Mouse (Mus musculus): ENCODE data around the gene Tent4a. TPM values are rescaled to one million over a fixed set of nuclear protein-coding genes. Genes with fewer than 3 reads are reported as not detected.
"Not testable (repeated sequence)": the region's sequence is repeated elsewhere in the genome, so short reads cannot be mapped to it uniquely, and the experiment has no call there.

Tent4a gene
- 1 to 10 TPM; 5.6 to 6.3 TPM for total RNA-seq (2021)
- long read RNA-seq, experiment 1, full-length matches to known transcripts, result 3 of 13 reads
- long read RNA-seq, experiment 1, partial matches to known transcripts, result 0 of 13 reads
- long read RNA-seq, experiment 1, other reads (novel, unspliced or antisense), result 10 of 13 reads
- long read RNA-seq, experiment 2, full-length matches to known transcripts, result 3 of 9 reads
- long read RNA-seq, experiment 2, partial matches to known transcripts, result 1 of 9 reads
- long read RNA-seq, experiment 2, other reads (novel, unspliced or antisense), result 5 of 9 reads

DNA sequence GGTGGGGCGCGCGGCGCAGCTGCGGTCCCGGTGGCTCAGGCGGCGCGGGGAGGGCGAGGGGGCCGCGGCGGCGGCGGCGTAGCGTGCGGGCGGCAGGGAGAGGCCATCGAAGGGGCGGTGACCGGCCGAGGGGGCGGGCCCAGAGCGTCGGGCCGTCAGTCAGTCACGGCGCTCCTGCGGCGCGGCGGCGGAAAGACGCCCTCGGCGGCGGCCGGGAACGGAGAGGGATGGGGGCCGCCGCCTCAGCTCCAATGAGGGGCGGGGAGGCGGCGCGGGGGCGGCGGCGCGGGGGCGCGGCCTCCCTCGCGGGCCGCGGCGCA lies at the start of gene Tent4a:
TSS of gene Tent4a (minus strand) at position 284 of the 320 bp plus-strand sequence.
- DNase-seq (ENCODE audit: low spot score), result no peak

DNA sequence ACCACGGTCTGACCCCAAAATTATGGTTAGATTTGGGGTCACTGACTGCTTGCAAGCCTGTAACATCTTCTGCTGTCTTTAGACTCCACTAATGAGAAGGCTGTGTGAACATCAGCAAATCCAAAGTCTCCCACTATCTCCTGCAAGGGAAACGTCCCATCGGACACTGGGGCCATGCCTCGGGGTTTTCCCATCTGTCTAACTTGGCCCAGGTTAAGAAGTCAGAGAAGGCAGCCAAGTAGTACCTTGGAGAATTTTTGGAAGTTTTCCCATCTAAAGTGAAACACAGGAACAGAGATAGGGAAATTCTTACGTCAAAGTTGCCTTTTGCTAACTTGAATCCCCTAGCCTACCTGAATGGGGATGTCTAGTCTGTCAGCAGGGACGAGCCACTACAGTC lies 49.2 kb upstream of the Tent4a start:
- no peak for DNase-seq (ENCODE audit: low spot score)

DNA sequence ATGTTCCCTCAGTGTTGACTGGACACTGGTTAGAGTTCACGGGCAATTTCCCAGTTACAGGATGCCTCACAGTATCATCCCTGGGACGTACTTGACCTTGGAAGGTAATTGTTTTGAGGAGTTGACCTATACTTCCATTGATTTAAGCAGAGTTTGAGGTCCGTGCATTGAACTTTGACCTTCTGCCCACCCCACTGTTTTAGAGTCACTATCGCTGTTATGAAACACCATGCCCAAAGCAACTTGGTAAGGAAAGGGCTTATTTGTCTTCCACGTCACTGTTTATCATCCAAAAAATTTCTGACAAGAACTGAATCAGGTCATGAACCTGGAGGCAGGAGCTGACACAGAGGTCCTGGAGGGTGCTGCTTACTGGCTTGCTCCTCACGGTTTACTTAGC lies 48.0 kb upstream of the Tent4a start:
- no peak for DNase-seq (ENCODE audit: low spot score)

DNA sequence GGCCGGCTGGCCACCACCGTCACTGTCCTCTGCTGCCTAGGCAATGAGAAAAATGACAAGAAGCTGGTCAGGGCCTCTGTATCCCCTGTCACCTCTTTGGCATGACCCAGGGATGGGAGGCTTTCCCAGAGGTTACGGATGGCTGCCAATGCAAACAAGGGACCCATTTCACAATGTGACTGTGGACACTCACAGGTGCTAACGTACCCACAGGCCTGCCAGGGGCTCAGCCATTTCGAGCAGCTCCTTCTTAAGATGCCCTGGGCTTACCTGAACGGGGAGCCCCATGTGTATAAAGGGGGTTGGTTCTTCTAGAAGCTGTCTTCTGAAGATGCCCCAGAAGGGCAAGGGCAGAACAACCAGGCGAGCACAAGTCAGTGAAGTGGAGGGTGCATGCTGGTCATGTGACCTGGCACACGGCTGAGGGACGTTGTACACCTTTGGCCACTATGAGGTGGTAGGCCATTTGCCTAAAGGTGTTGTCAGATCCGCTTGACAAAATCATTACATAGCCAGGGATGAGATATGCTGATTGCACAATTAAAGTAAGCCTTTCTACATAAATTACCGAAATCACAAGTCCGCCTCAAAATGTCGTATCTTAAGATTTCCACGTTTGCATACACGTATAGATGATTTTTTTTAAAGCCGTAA lies 42.9 kb upstream of the Tent4a start:
- no peak for DNase-seq (ENCODE audit: low spot score)

DNA sequence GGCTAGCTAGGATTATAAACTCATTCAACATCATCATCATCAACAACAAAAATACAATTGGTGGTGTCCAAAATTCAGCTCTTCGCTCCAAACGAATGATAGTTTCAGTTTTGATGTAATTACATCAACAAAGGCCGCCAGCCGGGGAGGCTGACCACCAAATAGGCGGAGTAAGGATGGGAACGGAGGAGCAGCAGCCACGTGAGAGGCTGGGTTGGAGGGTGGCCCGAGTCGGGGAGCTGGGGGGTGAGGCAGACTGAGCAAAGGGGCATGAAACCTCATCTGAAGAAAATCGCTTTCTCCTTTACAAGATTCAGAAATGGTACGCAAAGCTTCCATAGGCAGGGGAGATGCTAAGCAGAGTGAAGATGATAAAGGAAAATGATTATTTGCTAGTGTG lies 42.3 kb upstream of the Tent4a start:
- DNase-seq (ENCODE audit: low spot score), result no peak

DNA sequence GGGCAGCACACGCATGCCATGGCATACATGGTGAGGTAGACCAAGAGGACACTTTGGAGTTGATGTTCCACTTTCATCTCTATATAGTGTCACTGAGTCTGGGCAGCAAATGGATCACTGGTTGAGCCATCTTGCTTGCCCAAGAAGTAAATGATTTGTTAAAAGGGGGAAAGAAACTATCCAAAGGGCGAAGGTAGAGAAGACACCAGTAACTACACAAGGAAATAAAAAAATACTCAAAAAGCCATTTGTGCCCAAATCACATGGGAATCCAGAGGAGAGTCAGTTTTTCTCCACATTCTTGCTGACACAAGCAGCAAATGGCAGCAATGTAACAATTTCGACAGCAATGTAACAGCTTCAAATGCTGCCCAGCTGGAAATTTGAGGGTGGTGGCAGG lies 38.2 kb upstream of the Tent4a start:
- DNase-seq (ENCODE audit: low spot score), result no peak

DNA sequence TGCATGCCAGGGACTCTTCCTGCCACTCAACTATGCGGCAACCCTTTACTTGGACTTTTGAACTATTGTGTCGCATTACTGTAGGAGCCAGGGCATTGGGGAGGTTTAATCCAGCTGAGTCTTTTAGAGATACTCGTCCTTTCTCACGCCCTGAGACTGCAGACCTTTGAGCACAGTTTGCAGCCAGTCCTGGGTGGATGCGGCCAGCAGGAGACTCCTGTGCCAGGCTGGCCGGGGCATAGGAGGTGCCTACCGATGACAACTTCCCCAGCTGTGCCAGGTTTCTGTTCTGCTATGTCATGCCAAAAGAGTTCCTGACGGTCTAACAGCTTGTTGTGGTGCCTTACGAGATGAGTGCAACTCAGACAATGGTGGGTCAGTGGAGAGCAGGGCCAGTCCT lies 34.8 kb upstream of the Tent4a start:
- DNase-seq (ENCODE audit: low spot score), result no peak

DNA sequence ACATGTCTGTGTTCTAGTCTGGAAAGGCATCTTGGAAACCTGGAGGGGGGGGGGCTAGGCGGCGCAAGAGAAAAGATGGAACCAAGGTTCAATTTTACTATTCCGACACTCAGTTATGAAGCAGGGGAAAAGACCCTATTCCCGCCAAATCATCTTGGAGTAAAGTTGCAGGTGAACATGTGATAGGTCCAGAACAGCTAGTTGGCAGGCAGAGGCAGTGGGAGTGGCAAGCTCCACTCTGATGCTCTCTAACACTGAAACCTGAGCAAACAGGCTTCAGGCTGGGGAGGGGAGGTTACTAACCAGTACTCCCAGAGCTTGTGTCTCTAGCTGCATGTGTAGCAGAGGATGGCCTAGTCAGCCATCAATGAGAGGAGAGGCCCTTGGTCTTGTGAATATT lies 31.0 kb upstream of the Tent4a start:
- DNase-seq (ENCODE audit: low spot score), result not testable (repeated sequence)

DNA sequence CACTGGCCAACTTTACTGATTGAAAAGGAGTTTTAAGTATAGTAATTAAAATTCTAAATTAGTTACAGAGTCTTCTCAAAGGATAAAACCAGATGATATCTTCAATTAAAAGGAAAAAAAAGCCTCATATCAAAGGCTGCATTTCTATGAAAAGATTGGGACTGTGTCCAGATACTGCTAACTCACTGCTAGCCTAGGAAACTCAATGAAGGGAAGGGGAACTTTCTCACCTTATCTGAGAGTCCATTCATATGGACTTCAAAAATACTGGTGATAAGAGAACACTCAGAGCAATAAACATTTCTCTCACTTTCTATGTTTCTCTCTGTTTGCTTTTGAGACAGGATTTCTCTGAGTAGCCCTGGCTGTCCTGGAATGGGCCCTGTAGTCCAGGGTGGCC lies 30.2 kb upstream of the Tent4a start:
- no peak for DNase-seq (ENCODE audit: low spot score)

DNA sequence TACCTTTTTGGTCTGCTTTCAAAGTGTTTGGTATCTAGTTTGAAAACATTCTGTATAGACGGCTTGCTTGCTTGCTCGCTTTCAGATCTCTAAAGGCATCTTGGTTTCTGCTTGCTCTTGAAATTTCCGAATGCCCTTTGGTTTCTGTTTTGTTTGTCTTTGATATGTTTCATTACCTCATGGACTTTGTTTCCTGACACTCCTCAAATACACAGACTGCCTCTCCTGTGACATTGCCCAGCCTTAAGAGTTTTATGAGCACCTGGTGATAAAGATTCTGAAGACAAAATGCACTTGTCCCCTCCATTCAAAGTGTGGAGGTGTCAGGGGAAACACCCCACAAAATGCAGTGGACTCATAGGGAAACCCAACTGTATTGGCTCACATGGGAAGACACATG lies 29.5 kb upstream of the Tent4a start:
- DNase-seq (ENCODE audit: low spot score), result no peak

DNA sequence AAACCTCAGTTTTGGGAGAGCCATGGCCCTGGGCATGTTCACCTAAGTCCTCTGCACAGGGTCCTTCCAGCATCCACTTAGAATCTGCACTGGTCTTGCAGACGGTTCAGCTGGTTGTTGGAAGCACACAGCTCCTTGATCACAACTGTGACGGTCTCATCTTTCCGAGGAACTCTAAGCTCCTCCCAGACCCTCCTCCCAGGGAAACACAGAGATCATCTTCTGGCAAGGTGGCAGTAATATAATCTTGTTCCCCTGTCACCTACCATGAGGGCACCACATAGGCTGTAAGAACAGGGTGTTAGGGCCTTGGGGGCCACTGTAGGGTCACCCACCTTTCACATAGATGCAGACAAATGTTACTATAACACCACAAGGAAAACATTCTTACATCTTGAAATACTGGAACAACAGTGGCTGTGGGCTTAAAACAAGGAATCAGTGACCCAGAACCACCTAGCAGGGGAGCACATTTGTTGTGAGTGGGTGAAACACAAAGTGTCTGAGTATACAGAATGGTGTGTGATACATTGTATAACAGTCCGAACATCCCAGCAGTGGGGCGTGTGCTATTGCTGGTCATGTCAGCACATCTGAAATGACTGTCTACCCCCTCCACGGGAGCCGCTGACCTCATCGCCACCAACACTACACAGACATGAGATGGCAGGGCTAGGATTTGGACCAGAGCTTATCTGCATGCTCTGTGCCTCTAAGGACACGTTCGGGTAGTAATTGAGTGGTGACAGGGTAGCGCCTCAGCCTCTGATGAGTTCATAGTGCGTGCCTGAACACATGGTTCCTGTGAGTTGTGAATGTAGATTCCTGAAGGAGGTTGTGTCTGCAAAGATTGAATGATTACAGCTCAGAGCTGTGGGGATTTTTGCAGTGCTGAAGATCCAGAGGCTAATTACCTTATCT lies 28.5 kb upstream of the Tent4a start:
- no peak for DNase-seq (ENCODE audit: low spot score)

DNA sequence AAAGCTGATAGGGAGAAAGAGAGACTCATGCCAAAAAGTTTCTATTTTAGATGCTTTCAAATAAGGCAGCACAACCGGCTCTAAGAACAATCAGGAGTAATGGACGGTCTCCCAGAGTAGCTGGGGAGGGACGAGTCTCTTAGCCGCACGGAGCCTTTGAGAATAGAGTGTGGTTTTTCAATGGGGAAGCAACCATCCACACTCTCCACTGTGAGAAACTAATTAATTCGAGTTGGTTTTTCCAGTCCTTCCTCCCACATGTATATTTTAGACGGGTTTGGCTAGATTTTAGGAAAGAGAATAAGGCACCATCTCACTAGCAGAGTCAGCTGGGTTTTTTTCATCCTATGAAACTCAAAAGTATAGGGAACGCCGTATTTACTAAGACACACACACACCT lies 27.6 kb upstream of the Tent4a start:
- no peak for DNase-seq (ENCODE audit: low spot score)

DNA sequence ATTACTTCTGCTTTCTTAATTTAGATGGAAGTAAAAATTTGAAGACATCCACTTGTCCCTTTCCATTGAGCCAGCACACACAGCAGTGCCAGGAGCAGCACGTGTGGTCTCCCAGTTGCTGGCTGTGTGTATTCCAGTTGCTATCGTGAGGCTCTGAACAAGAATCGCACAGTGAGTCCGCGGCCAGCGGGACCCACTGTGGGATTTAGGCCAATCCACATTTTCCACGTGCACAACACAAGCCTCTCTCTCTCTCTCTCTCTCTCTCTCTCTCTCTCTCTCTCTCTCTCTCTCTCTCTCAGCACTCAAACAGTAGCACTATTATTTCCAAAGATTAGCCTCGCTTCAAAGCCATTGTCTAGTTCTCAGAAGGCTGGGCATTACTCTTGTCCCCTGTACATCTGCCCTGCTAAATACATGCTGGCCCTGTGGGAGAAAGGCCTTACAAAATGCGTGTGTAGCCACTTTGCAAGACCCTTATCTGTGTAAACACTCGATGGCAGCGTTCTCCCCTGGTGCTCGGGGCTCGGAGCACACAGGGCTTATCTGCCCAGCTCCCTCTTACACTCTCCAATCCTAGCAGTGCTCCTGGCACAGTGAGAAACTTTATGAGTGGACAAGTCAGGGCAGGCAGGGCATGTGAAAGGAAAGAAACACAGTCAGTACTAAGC lies 25.0 kb upstream of the Tent4a start:
- no peak for DNase-seq (ENCODE audit: low spot score)

DNA sequence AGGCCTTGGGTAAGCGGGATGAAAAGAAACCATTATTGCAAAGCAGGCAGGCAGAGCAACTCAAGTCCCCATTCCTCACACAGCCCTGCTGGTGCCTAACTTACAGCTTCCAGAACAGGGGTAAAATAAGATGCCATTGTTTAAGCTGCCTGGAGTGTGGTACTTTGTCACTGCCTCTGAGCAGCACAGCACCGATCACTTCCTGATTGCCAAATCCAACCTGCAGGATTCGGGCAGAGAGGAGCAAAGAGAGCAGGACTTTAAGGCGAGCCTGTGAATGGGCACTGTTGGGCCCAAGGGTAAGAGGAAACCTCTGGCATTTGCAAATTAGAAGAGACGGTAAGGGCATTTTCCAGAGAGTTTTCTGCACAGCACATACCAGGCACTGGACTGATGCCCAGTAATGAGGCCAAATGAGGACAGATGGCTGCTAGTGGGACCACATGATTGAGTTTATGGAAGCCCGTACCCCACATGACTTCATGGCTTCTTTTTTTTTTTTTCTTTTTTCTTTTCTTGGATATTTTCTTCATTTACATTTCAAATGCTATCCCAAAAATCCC lies 23.8 kb upstream of the Tent4a start:
- no peak for DNase-seq (ENCODE audit: low spot score)

DNA sequence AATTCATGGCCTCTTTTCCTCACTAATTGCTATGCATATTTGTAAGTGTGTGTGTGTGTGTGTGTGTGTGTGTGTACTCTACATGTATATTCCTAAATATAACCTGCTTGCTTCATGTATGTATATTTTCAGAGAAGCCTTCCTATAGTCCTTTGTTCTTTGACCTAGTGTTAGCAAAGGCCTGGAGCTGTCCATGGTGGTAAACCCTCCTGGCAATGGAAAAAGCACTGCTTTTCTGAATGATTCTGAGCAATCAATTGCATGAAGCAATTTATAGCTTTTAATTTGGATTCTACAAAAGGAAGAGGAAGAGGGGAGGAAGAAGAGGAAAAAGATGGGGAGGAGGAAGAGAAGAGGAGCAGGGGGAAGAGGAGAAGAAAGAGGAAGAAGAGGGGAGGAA lies 22.3 kb upstream of the Tent4a start:
- no peak for DNase-seq (ENCODE audit: low spot score)

DNA sequence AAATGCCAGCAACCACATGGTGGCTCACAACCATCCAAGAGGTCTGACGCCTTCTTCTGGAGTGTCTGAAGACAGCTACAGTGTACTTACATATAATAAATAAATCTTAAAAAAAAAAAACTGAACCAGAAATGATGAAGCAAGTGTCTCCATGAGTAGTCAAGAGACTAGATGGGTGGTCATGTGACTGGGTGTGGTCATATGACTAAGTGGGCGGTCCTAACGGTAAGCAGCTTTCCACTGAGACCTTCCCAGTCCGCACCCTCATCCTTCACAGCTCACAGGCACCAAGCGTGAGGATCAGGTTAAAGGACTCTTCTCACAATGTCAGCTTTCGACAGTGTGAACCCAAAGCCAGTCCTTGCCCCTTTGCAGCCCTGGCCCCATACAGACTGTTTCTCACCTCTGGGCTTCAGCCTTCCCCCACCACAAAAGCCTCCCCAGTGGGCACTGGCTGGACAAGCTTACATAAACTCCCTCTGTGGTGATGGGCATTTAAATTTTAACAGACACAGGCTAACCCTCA lies 21.6 kb upstream of the Tent4a start:
- no peak for DNase-seq (ENCODE audit: low spot score)

DNA sequence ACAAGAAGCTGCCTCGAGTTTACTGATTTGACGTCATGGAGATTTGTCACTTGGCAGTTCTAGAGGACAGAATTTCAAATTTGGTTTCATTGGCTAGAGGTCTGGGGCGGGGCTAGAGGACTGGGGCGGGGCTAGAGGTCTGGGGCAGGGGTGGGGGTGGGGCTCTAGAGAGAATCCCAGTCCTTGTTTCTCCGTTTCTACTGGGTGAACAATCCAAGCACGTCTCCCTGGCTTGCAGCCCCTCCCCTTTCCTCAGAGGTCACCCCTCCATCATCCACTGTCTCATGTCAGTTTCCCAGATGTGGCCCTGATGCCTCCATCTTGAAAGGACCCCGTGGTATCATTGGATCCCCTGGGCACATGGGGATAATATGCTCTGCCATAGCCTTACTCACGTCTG lies 20.6 kb upstream of the Tent4a start:
- no peak for DNase-seq (ENCODE audit: low spot score)

DNA sequence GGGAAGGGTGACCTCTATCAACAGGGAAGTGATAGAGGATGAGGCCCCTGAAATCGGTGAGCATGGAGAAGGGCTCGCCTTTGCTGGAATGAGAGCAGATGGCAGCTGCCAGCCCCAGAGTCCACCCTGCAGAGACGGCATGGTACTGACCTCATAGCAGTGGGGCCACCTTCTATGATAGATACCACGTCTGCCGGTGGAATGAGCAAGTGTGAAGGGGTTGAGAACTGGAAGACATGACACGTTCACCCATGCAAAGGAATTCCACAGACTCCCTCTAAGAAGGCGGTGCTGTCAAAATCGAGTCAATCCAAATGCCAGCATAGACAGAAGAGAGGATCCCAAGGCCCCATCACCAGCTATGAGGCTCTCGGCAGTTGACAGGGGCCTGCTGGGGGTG lies 19.8 kb upstream of the Tent4a start:
- no peak for DNase-seq (ENCODE audit: low spot score)

DNA sequence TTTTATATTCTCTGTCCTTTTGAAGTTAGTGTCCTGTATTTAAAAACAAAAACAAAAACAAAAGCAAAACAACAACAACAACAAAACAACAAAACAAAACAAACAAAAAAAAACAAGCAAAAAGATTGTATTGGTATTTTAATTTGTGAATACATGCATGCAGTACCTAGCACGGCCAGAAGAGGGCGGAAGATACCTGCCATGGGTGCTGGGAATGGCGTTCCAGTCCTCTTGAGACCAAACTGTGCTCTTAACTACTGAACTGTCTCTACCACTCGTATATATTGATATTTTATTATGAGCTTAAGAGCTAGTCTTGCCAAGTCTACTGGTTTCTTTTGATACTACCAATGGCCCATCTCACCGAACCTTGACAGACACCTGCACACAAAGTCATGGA lies 18.6 kb upstream of the Tent4a start:
- no peak for DNase-seq (ENCODE audit: low spot score)

DNA sequence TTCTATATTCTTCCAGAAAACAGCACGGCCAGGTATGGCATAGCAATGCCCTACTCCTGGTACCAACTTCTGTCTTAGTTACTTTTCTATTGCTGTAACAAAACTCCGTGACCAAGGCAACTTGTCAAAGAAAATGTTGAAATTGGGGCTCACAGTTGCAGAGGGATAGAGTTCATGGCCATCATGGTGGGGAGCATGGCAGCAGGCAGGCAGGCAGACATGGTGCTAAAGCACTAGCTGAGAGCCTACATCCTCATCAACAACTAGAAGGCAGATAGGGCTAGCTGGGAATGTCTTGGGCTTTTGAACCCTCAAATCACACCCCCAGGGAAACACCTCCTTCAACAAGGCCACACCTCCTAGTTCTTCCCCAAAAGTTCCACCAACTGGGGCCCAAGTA lies 16.4 kb upstream of the Tent4a start:
- no peak for DNase-seq (ENCODE audit: low spot score)

DNA sequence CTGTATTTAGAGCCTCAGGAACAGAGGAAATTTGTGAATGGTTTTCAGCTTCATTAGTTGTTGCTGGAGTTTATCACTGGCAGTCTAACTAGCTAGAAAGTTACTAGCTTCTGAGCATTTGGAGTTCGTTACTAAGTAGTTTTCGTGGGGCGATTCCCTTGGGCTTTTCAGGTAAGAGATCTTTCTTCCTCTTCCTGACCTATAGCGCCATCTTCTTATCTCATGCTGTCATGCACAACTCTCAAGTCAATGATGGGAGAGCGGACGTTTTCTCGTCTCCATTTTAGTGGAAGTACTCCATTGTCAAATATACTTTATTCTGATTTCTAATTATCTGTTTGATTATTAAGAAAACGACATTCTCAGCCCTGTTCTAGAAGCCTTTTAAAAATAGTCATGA lies 15.6 kb upstream of the Tent4a start:
- no peak for DNase-seq (ENCODE audit: low spot score)
